Mouse (Mus musculus) neural tube, embryonic 12.5 days (tissue): Measurements from ENCODE around the gene Tsc2. TPM values are rescaled to one million over a fixed set of nuclear protein-coding genes. Genes with fewer than 3 reads are reported as not detected.

Experiments used
- ATAC-seq: fragments of 200-750 bp; cut with Nextera tagmentation; 2 replicates; pipeline ENCODE4 v1.8.0; 2017; ENCODE audit warnings: low read depth, mild to moderate bottlenecking, moderate TSS enrichment, moderate library complexity; ENCODE audit not compliant: low FRiP score
- H3K27ac ChIP-seq: fragments of 300-500 bp; sonication (generic); 2 replicates; pipeline ENCODE4 v1.5.1; 2016
- H3K27me3 ChIP-seq: fragments of 300-500 bp; sonication (generic); replicated peaks from 2 replicates; pipeline ENCODE4 v1.6.1; 2016; ENCODE audit warnings: mild to moderate bottlenecking
- H3K36me3 ChIP-seq: fragments of 300-500 bp; sonication (generic); 2 replicates; pipeline ENCODE4 v1.6.1; 2016; ENCODE audit warnings: mild to moderate bottlenecking
- H3K4me1 ChIP-seq: fragments of 300-500 bp; sonication (generic); 2 replicates; pipeline ENCODE4 v1.6.1; 2016
- H3K4me2 ChIP-seq: fragments of 300-500 bp; sonication (generic); replicated peaks from 2 replicates; pipeline ENCODE4 v1.6.1; 2016; ENCODE audit warnings: mild to moderate bottlenecking
- H3K4me3 ChIP-seq: fragments of 300-500 bp; sonication (generic); 2 replicates; pipeline ENCODE4 v1.5.1; 2016
- H3K9ac ChIP-seq: fragments of 300-500 bp; sonication (generic); 2 replicates; pipeline ENCODE4 v1.6.1; 2016; ENCODE audit warnings: mild to moderate bottlenecking
- H3K9me3 ChIP-seq: fragments of 300-500 bp; sonication (generic); 2 replicates; pipeline ENCODE4 v1.6.1; 2016; ENCODE audit warnings: mild to moderate bottlenecking
- WGBS: fragments of 180-500 bp; shearing (Covaris S2); methylation state at CpG from one replicate; pipeline ENCODE4 v1.1.7; 2016; 5-methylcytosine and 5-hydroxymethylcytosine counted together
- microRNA-seq: library from miRNA; unstranded; fragments of <30 nt; microRNA quantifications from one replicate; pipeline ENCODE4, GENCODE M21; 2017
- polyA plus RNA-seq: library from polyadenylated mRNA; unstranded; fragments of >200 nt; fragmentation: Nextera tagmentation; extraction: Ambion mirVana; gene quantifications from 2 replicates; pipeline ENCODE4 v1.2.1, GENCODE M21; 2016

The Tsc2 gene
- polyA plus RNA-seq, 1 experiment from 2014 or later, result 66.5 TPM

GRCm38 (mm10) chr17:24558600-24559099 lies 73.8 kb downstream of the Tsc2 start:
- Histone ChIP-seq H3K9me3 (no peaks in the 10 kb centered on the region), H3K4me2 (peak overlapping the region; percentile 32), H3K4me1 (peaks cover 22% of the 10 kb centered on the region), H3K27me3 (no peaks in the 10 kb centered on the region), H3K9ac (no peak overlapping the region), H3K36me3 (no peaks in the 10 kb centered on the region), H3K4me3 (no peak overlapping the region), H3K27ac (peak overlapping the region; percentile 77)
- 15% methylated on average over 4 of the region's 4 CpGs for WGBS
- peak; percentile 80; the same call in 1 of the 2 replicates for ATAC-seq

DNA sequence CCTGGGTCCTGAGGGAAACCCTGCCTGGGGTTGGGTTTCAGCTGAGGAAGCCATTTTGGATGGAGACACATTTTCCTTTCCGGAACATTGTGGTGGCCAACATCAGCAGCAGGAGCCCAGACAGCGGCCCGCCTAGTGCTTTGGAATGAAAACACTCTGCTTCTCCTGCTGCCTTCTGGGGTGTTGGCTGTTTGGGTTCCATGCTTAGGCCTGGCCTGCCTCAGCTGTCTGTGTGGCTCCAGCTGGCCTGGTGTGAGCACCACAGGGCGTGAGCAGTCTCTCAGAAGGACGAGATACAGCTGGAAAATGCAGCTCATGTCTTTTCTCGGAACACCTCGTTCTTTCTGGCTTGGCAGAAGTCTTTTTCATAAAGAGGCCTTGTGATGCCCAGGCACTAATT lies 75.3 kb downstream of the Tsc2 start:
- WGBS, result 89% methylated on average over 7 of the region's 7 CpGs
- Histone ChIP-seq H3K4me2 (no peak overlapping the region), H3K27ac (no peak overlapping the region), H3K4me3 (no peak overlapping the region), H3K9ac (no peak overlapping the region), H3K4me1 (peaks cover 28% of the 10 kb centered on the region), H3K27me3 (no peaks in the 10 kb centered on the region), H3K9me3 (no peaks in the 10 kb centered on the region), H3K36me3 (no peaks in the 10 kb centered on the region)
- no peak for ATAC-seq

- Histone ChIP-seq H3K4me1 (peaks cover 29% of the 10 kb centered on the region), H3K9me3 (no peaks in the 10 kb centered on the region), H3K27ac (peak overlapping the region; percentile 96), H3K27me3 (peaks cover 13% of the 10 kb centered on the region), H3K4me2 (peak overlapping the region; percentile 85), H3K4me3 (peak overlapping the region; percentile 76), H3K36me3 (no peaks in the 10 kb centered on the region), H3K9ac (peak overlapping the region; percentile 94)
- 52% methylated on average over 3 of the region's 3 CpGs for WGBS
- no peak for ATAC-seq
Observed at GRCm38 (mm10) chr17:24551050-24551444, 81.4 kb downstream of the Tsc2 start.

GRCm38 (mm10) chr17:24550416-24551049 lies 81.9 kb downstream of the Tsc2 start:
- Histone ChIP-seq H3K4me1 (peaks cover 29% of the 10 kb centered on the region), H3K9me3 (no peaks in the 10 kb centered on the region), H3K4me3 (peak overlapping the region; percentile 76), H3K36me3 (no peaks in the 10 kb centered on the region), H3K27me3 (peaks cover 13% of the 10 kb centered on the region), H3K9ac (peak overlapping the region; percentile 94), H3K4me2 (peak overlapping the region; percentile 85), H3K27ac (peak overlapping the region; percentile 96)
- ATAC-seq, result peak; percentile 88
- under 1% methylated on average over 44 of the region's 44 CpGs for WGBS

DNA sequence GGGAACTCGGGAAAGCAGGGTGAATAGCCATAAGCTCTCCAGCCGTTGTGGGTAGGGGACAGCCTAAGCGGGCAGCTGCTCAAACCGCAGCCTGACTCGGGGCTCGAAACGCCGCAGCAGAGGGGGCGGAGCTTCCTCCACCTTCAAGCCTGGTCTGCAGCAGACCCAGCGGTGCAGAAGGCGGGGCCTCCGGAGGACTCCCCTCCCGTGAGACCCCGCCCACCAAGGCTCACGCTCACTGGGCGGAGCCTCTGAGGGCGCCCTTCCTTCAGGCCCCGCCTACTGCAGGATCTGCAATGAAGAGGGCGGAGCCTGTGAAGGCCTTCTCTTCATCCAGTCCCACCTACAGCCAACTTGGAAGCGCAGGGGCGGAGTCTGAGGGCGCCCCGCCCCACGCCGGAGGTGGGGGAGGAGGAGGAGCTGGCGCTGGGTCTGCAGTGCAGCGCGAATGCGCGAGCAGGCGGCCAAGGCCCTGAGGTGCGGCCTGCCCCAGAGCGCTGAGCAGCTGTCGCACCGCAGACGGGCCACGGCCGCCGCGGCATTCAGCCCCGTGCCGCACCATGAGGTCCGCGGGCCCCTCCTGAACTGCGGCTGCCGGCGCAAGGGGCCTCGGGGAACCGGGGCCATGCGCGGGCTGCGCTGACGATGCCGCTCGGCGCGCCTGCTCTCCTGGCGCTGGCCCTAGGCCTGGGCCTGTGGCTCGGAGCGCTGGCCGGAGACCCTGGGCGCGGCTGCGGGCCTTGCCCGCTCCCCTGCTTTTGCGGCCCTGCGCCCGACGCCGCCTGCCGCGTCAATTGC lies 82.6 kb downstream of the Tsc2 start, which contains the start of gene Pkd1:
Gene Pkd1 (plus strand): TSS at position 217 of the 798 bp plus-strand sequence.
- Histone ChIP-seq H3K27me3 (peaks cover 14% of the 10 kb centered on the region), H3K36me3 (no peaks in the 10 kb centered on the region), H3K4me1 (peaks cover 29% of the 10 kb centered on the region), H3K27ac (peak within 1 kb of the TSS; percentile 96), H3K9ac (peak within 1 kb of the TSS; percentile 94), H3K4me3 (peak within 1 kb of the TSS; percentile 76), H3K9me3 (no peaks in the 10 kb centered on the region), H3K4me2 (peak within 1 kb of the TSS; percentile 85)
- ATAC-seq, result peak; percentile 95
- WGBS, result under 1% methylated on average over 72 of the region's 72 CpGs

DNA sequence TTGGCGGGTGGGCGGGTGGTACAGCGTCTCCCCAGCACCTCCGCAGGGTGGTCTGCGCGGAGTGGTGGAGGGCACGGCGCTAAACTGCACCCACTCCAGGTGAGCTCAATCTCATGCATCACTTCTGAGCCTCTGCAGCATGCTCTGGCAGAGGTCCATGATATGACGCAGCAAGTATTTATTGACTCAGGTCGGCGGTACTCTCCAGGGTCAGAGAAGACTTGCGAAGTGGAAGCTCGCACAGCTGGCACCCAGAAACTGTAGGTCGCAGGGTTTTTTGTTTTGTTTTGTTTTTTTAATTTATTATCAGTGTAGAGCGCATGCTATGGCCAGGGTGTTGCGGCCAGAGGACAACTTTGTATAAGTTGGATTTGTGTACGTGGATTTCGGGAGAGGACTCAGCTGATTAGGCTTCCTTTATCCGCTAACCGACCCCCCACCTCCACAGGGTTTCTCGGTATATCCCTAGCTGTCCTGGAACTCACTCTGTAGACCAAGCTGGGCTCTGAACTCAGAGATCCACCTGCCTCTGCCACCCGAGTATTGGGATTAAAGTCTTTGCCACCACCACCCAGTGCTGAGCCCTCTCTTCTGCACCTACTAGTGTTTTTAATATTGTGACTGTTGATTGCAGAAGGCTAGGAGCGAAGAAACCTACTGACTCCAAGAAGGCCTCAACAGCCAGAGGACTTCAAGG lies 83.4 kb downstream of the Tsc2 start:
- H3K27me3 ChIP-seq, result peaks cover 17% of the 10 kb centered on the region
- peaks cover 34% of the 10 kb centered on the region for H3K4me1 ChIP-seq
- no peaks in the 10 kb centered on the region for H3K9me3 ChIP-seq
- H3K4me3 ChIP-seq, result peak overlapping the region; percentile 76
- peak; percentile 24 for ATAC-seq
- peak overlapping the region; percentile 85 for H3K4me2 ChIP-seq
- 5% methylated on average over 23 of the region's 23 CpGs for WGBS
- 0 out of 2 replicates have a peak overlapping the region, but pooled peaks have one; percentile 6 for H3K9ac ChIP-seq
- no peaks in the 10 kb centered on the region for H3K36me3 ChIP-seq
- no peak overlapping the region for H3K27ac ChIP-seq

DNA sequence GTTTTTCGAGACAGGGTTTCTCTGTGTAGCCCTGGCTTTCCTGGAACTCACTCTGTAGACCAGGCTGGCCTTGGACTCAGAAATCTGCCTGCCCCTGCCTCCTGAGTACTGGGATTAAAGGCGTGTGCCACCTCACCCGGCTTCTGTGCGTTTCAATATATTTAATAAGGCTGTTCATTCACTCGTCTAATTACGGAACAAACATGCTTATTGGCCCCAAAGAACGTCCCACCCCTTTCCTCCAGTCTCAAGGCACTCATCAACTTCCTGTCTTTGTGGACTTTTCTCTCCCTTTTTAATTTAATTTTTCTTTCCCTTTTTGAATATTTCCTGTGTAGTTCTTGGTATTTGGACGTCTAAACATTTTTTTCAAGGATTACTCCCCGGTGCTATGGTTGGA lies 84.0 kb downstream of the Tsc2 start:
- no peak for ATAC-seq
- Histone ChIP-seq H3K4me2 (peak overlapping the region; percentile 85), H3K4me3 (no peak overlapping the region), H3K36me3 (no peaks in the 10 kb centered on the region), H3K4me1 (peaks cover 34% of the 10 kb centered on the region), H3K9ac (no peak overlapping the region), H3K27me3 (peaks cover 17% of the 10 kb centered on the region), H3K9me3 (no peaks in the 10 kb centered on the region), H3K27ac (no peak overlapping the region)
- 41% methylated on average over 9 of the region's 9 CpGs for WGBS

DNA sequence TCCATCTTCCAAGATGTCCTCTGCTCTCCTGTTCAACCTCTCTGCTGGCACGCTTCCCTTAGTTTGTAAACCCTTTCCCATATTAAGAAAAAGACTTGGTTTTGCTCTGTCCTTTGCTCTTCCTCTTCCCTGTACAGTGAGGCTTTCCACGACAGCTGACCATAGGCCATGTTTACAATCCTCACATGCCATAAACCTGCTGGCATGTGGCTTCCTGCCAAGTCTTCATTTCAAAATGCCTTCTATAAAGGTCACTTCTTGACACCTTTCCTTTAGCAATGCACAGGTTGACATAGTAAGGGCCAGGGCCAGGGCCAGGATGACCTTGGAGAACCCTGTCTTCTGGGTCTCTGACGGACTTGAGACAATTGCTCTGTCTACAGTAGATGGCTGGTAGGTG lies 86.2 kb downstream of the Tsc2 start:
- Histone ChIP-seq H3K9ac (no peak overlapping the region), H3K27ac (no peak overlapping the region)
- 87% methylated on average over 3 of the region's 3 CpGs for WGBS

More for the DNA sequence above, 86.2 kb downstream of the Tsc2 start:
- no peak for ATAC-seq
- Histone ChIP-seq H3K36me3 (no peaks in the 10 kb centered on the region), H3K27me3 (peaks cover 17% of the 10 kb centered on the region), H3K4me3 (no peak overlapping the region), H3K4me2 (no peak overlapping the region), H3K4me1 (peaks cover 19% of the 10 kb centered on the region), H3K9me3 (no peaks in the 10 kb centered on the region)

Small RNAs within 50 kb of the gene (microRNA-seq; reads per million reads assigned to microRNA genes)
- not detected for gene Gm24589

Other genes starting within 250 kb of the Tsc2 start
- gene Rnps1, start 218.1 kb downstream of the Tsc2 start, polyA plus RNA-seq, result 333 and 341 TPM in 2 replicates
- gene Eci1, start 206.0 kb downstream of the Tsc2 start, polyA plus RNA-seq, result 58.0 and 67.9 TPM in 2 replicates
- 3.4 and 4.4 TPM in 2 replicates for gene Dnase1l2, start 189.5 kb downstream of the Tsc2 start, polyA plus RNA-seq
- gene E4f1, start 162.3 kb downstream of the Tsc2 start, polyA plus RNA-seq, result 37.9 and 38.5 TPM in 2 replicates
- gene Pgp, start 162.2 kb downstream of the Tsc2 start, polyA plus RNA-seq, result 58.6 and 62.7 TPM in 2 replicates
- 0.28 TPM in 2 replicates for gene Bricd5, start 158.7 kb downstream of the Tsc2 start, polyA plus RNA-seq
- 33.8 and 34.9 TPM in 2 replicates for gene Mlst8, start 153.6 kb downstream of the Tsc2 start, polyA plus RNA-seq
- 23.2 and 25.4 TPM in 2 replicates for gene Caskin1, start 144.0 kb downstream of the Tsc2 start, polyA plus RNA-seq
- 83.4 and 84.0 TPM in 2 replicates for gene Traf7, start 104.7 kb downstream of the Tsc2 start, polyA plus RNA-seq
- gene Rab26, start 98.4 kb downstream of the Tsc2 start, polyA plus RNA-seq, result 1.6 and 2.2 TPM in 2 replicates
- gene Pkd1, start 82.8 kb downstream of the Tsc2 start, polyA plus RNA-seq, result 23.0 and 26.5 TPM in 2 replicates
- 10.5 and 12.4 TPM in 2 replicates for gene Nthl1, start 50 bp upstream of the Tsc2 start, polyA plus RNA-seq
- gene Slc9a3r2, start 17.7 kb upstream of the Tsc2 start, polyA plus RNA-seq, result 36.9 and 37.7 TPM in 2 replicates
- not detected in 2 replicates for gene Npw, start 25.8 kb upstream of the Tsc2 start, polyA plus RNA-seq
- gene Zfp598, start 37.1 kb upstream of the Tsc2 start, polyA plus RNA-seq, result 24.1 and 27.2 TPM in 2 replicates
- 42.3 and 43.3 TPM in 2 replicates for gene Syngr3, start 57.3 kb upstream of the Tsc2 start, polyA plus RNA-seq
- gene Gfer, start 63.5 kb upstream of the Tsc2 start, polyA plus RNA-seq, result 40.2 and 41.9 TPM in 2 replicates
- gene Noxo1, start 63.6 kb upstream of the Tsc2 start, polyA plus RNA-seq, result 2.4 and 3.0 TPM in 2 replicates
- 91.5 and 95.3 TPM in 2 replicates for gene Tbl3, start 75.0 kb upstream of the Tsc2 start, polyA plus RNA-seq
- not detected in 2 replicates for gene Rnf151, start 85.4 kb upstream of the Tsc2 start, polyA plus RNA-seq
- 826 and 871 TPM in 2 replicates for gene Rps2, start 85.5 kb upstream of the Tsc2 start, polyA plus RNA-seq
- 230 and 240 TPM in 2 replicates for gene Ndufb10, start 91.8 kb upstream of the Tsc2 start, polyA plus RNA-seq
- not detected in 2 replicates for gene Rpl3l, start 95.2 kb upstream of the Tsc2 start, polyA plus RNA-seq
- 23.3 and 24.8 TPM in 2 replicates for gene Msrb1, start 104.0 kb upstream of the Tsc2 start, polyA plus RNA-seq
- 0.62 and 0.69 TPM in 2 replicates for gene Hs3st6, start 120.4 kb upstream of the Tsc2 start, polyA plus RNA-seq
- gene Meiob, start 171.7 kb upstream of the Tsc2 start, polyA plus RNA-seq, result not detected in 2 replicates
- gene Hagh, start 207.5 kb upstream of the Tsc2 start, polyA plus RNA-seq, result 37.5 and 40.0 TPM in 2 replicates
- 18.2 and 18.7 TPM in 2 replicates for gene Fahd1, start 217.7 kb upstream of the Tsc2 start, polyA plus RNA-seq
- 0.28 and 0.32 TPM in 2 replicates for gene Igfals, start 233.4 kb upstream of the Tsc2 start, polyA plus RNA-seq